Mouse (Mus musculus) cerebellum, postnatal 25 days (tissue): ENCODE results near the gene Slc7a1.
A peak's percentile ranks its signal among the peaks of the same experiment; 100 is the strongest.

Source experiments
- DNase-seq, 2 experiments: peaks; one replicate each; pipeline ENCODE4 v3.0.0; 2021; ENCODE audit warnings: mixed read lengths in 2 of 2

The Slc7a1 gene

GRCm38 (mm10) chr5:148389007-148389970 is 10.4 kb downstream of the Slc7a1 start:
- no peak for DNase-seq

- no peak for DNase-seq
Observed at GRCm38 (mm10) chr5:148388251-148389006, 11.3 kb downstream of the Slc7a1 start.

GRCm38 (mm10) chr5:148387820-148388219 is 11.9 kb downstream of the Slc7a1 start:
- DNase-seq, result no peak

GRCm38 (mm10) chr5:148386471-148386870 is 13.2 kb downstream of the Slc7a1 start:
- DNase-seq, result peak in 1 of 2 experiments; percentile 40

- DNase-seq, result peak in 1 of 2 experiments; percentile 23
Observed at GRCm38 (mm10) chr5:148384501-148385055, 15.1 kb downstream of the Slc7a1 start.

- DNase-seq, result no peak
Observed at GRCm38 (mm10) chr5:148383841-148384500, 15.7 kb downstream of the Slc7a1 start.

GRCm38 (mm10) chr5:148381083-148381482 is 18.6 kb downstream of the Slc7a1 start:
- DNase-seq, result no peak

- DNase-seq, result no peak
Observed at GRCm38 (mm10) chr5:148380246-148380504, 19.5 kb downstream of the Slc7a1 start.

- DNase-seq, result no peak
Observed at GRCm38 (mm10) chr5:148379455-148380245, 20.1 kb downstream of the Slc7a1 start.

GRCm38 (mm10) chr5:148378707-148379106 is 21.0 kb downstream of the Slc7a1 start:
- no peak for DNase-seq

- DNase-seq, result no peak
Observed at GRCm38 (mm10) chr5:148378232-148378508, 21.5 kb downstream of the Slc7a1 start.

GRCm38 (mm10) chr5:148377439-148378231 is 22.1 kb downstream of the Slc7a1 start:
- no peak for DNase-seq

- no peak for DNase-seq
Observed at GRCm38 (mm10) chr5:148376358-148376757, 23.3 kb downstream of the Slc7a1 start.

- no peak for DNase-seq
Observed at GRCm38 (mm10) chr5:148375480-148375879, 24.2 kb downstream of the Slc7a1 start.

GRCm38 (mm10) chr5:148373092-148373685 is 26.5 kb downstream of the Slc7a1 start:
- DNase-seq, result no peak

- no peak for DNase-seq
Observed at GRCm38 (mm10) chr5:148372005-148372917, 27.4 kb downstream of the Slc7a1 start.

GRCm38 (mm10) chr5:148371375-148371774 is 28.3 kb downstream of the Slc7a1 start:
- DNase-seq, result no peak

GRCm38 (mm10) chr5:148370624-148371023 is 29.1 kb downstream of the Slc7a1 start:
- DNase-seq, result peak in 1 of 2 experiments; percentile 32

- DNase-seq, result no peak
Observed at GRCm38 (mm10) chr5:148369178-148369577, 30.5 kb downstream of the Slc7a1 start.

GRCm38 (mm10) chr5:148367816-148368215 is 31.9 kb downstream of the Slc7a1 start:
- no peak for DNase-seq
